Mouse (Mus musculus) liver (tissue): ENCODE data around the gene Vps45.
A peak's percentile ranks its signal among the peaks of the same experiment; 100 is the strongest.
"Not testable (repeated sequence)": the region's sequence is repeated elsewhere in the genome, so short reads cannot be mapped to it uniquely, and the experiment has no call there.

Experiments used
- DNase-seq: peaks from one replicate; pipeline ENCODE4 v3.0.0-alpha.2; 2020; ENCODE audit warnings: mixed read lengths

The Vps45 gene

GRCm38 (mm10) chr3:95995802-95996428 is 62.4 kb downstream of the Vps45 start, which contains the start of gene Plekho1:
Gene Plekho1, minus strand, starts transcription at chr3:95996001.
- DNase-seq = peak; percentile 75

GRCm38 (mm10) chr3:95994975-95995801 is 63.1 kb downstream of the Vps45 start:
- DNase-seq = no peak

- DNase-seq = no peak
These were observed 63.9 kb downstream of the Vps45 start for GRCm38 (mm10) chr3:95994381-95994846.

- no peak for DNase-seq
These were observed 64.4 kb downstream of the Vps45 start for GRCm38 (mm10) chr3:95993881-95994280.

GRCm38 (mm10) chr3:95992990-95993603 is 65.2 kb downstream of the Vps45 start:
- DNase-seq = no peak

GRCm38 (mm10) chr3:95990413-95990941 is 67.8 kb downstream of the Vps45 start:
- DNase-seq = no peak

- DNase-seq = no peak
These were observed 69.3 kb downstream of the Vps45 start for GRCm38 (mm10) chr3:95988969-95989368.

- no peak for DNase-seq
These were observed 70.1 kb downstream of the Vps45 start for GRCm38 (mm10) chr3:95988138-95988537.

- DNase-seq = peak; percentile 40
These were observed 70.7 kb downstream of the Vps45 start for GRCm38 (mm10) chr3:95987386-95988110.

- DNase-seq = no peak
These were observed 71.3 kb downstream of the Vps45 start for GRCm38 (mm10) chr3:95986984-95987383.

GRCm38 (mm10) chr3:95986001-95986622 is 72.2 kb downstream of the Vps45 start:
- no peak for DNase-seq

GRCm38 (mm10) chr3:95985209-95986000 is 72.9 kb downstream of the Vps45 start:
- DNase-seq = peak; percentile 58

GRCm38 (mm10) chr3:95982129-95982528 is 76.1 kb downstream of the Vps45 start:
- DNase-seq = no peak

- DNase-seq = no peak
These were observed 77.8 kb downstream of the Vps45 start for GRCm38 (mm10) chr3:95980276-95980970.

- no peak for DNase-seq
These were observed 80.0 kb downstream of the Vps45 start for GRCm38 (mm10) chr3:95978265-95978664.

- not testable (repeated sequence) for DNase-seq
These were observed 80.7 kb downstream of the Vps45 start for GRCm38 (mm10) chr3:95977587-95977986.

GRCm38 (mm10) chr3:95977079-95977478 is 81.2 kb downstream of the Vps45 start:
- DNase-seq = no peak

GRCm38 (mm10) chr3:95972873-95973634 is 85.2 kb downstream of the Vps45 start:
- DNase-seq = peak; percentile 44

GRCm38 (mm10) chr3:95972251-95972872 is 85.9 kb downstream of the Vps45 start:
- no peak for DNase-seq
